Mouse (Mus musculus): ENCODE measurements around the gene Samhd1.
A peak's percentile ranks its signal among the peaks of the same experiment; 100 is the strongest.
"Not testable (repeated sequence)": the region's sequence is repeated elsewhere in the genome, so short reads cannot be mapped to it uniquely, and the experiment has no call there.

Samhd1 gene

DNA sequence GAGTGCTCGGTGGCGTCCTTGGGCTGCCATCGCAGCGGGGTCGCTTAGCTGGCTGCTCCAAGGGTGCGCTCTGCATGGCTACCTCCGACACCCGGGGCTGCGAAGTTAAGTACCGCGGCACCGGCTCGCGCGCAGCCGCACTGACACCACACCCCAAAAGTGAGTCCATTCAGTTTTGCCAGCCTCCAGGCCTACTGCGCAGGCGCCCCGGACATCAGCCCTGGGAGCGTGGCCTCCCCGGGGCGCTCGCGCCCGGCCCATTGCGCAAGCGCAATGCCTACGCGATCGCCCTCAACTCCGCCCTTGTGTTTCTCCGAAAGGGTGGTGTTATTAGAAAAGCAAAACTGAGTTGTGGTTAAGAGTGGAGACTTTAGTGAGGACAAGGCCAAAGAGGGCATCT lies at the start of gene Samhd1:
Gene Samhd1 (minus strand): TSS at position 252 of the 400 bp plus-strand sequence.
- peak; percentile 96 for DNase-seq (ENCODE audit: low spot score in 2 of 2)

DNA sequence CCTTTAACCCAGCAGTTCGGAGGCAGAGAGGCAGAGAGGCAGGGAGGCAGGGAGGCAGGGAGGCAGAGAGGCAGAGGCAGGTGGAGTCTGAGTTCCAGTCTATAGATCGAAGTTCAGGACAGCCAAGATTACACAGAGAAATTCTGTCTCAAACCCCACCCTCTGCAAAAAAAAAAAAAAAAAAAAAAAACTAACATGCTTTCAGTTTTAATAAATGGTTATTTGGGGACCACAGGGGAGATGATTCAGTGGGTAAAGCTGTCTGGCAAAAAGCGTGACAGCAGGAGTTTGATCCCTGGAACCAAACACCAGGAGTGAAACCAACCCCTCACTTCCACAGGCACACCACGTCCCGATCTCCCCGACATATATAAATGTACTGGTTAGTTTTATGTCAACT lies 43.1 kb upstream of the Samhd1 start:
- no peak for DNase-seq (ENCODE audit: low spot score in 2 of 2)

DNA sequence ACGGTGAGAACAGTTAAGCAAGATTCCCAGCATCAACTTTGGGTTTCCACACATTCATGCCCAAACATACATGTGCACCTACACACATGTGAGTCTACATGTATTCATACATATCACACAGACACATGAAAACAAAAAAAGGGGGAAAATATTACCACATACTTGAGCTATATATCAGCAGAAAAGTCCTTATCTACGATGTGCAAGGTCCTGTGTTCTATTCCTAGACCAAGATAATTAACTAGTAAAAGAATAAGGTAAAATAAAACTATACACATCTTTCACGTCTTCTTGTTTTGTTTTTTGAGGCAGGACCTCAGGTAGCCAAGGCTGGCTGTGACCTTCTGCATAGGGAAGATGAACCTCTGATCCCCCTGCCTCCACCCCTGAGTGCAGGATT lies 41.2 kb upstream of the Samhd1 start:
- no peak for DNase-seq (ENCODE audit: low spot score in 2 of 2)

GRCm38 (mm10) chr2:157174416-157174815 lies 39.4 kb upstream of the Samhd1 start:
- no peak for DNase-seq (ENCODE audit: low spot score in 2 of 2)

DNA sequence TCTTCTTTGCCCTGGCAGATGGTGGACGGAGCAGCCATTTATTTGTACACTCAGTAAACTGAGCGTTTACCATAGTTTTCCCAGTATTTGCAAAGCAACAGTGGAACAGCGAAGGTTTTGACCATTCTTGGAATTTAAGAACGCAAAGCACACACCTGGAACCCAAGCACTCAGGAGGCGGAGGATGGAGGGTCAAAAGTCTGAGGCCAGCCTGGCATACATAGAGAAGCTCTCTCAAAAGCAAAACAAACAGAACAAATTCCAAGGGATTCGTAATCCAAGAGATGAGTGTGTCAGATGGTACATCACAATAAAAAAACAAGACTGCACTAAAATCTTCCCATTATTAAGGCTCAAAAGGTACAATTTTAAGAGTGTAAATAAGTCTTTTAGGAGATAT lies 38.5 kb upstream of the Samhd1 start:
- no peak for DNase-seq (ENCODE audit: low spot score in 2 of 2)

DNA sequence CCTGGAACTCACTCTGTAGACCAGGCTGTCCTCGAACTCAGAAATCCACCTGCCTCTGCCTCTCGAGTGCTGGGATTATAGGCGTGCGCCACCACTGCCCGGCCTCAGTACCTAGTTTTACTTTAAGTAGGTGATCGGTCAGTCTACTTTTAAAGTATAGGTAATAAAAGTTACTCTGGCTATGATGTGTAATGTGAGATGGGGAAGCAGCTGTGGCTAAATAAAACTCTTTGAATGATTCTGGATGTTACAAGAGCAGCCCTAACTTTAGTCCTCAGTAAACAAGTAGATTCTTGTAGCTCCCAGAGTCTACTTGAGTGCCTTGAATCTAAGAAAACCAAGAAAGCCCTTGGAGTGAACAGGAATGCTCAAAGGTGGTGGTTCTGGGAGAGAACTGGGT lies 37.9 kb upstream of the Samhd1 start:
- DNase-seq (ENCODE audit: low spot score in 2 of 2) = no peak

DNA sequence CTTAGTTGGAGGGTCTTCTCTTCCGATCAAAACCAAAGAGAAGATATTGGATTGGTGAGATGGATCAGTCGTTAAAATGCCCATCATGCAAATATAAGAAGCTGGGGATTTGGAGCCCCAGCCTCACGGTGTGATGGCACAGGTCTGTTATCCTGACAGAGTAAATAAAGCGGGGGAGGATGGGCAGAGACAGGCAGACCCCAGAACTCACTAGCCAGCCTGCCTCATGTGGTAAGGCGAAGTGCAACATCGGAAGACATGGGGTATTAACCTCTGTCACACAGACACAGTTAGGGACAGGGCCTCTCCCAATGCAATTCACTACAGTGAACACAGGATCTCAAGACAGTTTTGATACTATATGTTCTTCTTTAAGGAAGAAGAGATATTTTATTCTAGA lies 35.6 kb upstream of the Samhd1 start:
- DNase-seq (ENCODE audit: low spot score in 2 of 2) = no peak

DNA sequence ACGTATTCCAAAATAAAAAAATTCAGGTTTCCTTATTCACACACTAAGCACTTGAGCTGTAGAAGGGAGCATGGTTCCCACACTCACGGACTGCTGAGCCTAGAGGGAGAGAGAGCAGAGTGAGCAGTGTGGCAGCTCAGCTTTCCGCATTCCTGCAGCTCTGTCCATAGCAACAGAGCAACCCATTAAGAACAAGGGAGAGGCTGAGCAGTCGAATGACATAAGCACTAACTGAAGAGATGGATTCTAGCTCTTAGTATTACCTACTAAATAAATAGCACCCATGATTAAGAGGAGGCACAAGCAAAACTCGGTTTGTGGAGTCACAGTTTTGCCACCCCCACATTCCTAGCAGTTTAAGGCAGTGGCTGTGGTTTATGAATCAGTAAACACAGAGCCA lies 35.1 kb upstream of the Samhd1 start:
- DNase-seq (ENCODE audit: low spot score in 2 of 2) = no peak

DNA sequence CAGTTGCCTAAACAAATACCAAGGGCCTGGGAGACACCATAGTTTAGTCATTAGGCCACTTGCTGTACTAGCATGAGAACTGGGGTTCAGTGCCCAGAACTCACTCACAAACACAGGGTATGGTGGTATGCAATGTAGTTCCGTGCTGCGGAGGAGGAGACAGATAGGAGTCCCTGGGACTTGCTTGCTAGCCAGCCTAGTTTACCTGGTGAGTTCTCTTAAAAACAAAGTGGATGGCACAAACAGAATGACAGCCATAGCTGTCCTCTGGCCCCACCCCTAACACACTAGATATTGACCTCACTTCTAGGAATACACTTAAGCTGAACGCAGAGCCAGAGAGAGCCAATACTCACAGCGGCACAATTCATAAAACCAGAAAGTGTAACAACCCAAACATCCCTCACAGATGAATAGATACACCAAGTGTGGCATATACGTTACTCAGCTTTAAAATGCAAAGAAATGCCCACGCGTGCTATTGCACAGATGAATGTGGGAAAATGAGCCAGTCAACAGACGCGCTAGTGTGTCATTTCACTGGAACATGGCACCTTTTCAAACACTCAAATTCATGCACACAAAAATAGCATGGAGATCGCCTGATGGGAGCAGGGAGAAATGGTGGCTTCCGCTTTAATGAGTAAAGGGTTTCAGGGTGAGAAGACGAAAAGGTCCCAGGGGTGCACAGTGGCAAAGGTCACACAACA lies 31.5 kb upstream of the Samhd1 start:
- DNase-seq (ENCODE audit: low spot score in 2 of 2) = no peak

DNA sequence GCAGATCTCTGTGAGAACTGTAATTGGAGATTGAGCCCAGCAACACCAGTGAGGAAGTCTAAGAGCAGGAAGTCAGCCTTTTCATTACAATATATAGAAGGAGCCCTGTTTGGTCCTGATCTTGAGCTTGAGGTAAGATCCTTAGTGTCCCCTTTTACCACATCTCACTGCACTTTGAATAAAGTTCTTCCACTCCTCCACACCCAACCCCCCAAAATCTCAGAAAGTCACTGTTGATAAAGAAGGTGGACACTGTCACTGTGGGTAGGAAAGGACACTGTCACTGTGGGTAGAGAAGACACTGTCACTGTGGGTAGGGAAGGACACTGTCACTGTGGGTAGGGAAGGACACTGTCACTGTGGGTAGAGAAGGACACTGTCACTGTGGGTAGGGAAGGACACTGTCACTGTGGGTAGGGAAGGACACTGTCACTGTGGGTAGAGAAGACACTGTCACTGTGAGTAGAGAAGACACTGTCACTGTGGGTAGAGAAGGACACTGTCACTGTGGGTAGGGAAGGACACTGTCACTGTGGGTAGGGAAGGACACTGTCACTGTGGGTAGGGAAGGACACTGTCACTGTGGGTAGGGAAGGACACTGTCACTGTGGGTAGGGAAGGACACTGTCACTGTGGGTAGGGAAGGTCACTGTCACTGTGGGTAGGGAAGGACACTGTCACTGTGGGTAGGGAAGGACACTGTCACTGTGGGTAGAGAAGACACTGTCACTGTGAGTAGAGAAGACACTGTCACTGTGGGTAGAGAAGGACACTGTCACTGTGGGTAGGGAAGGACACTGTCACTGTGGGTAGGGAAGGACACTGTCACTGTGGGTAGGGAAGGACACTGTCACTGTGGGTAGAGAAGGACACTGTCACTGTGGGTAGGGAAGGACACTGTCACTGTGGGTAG lies 30.5 kb upstream of the Samhd1 start:
- not testable (repeated sequence) for DNase-seq (ENCODE audit: low spot score in 2 of 2)

GRCm38 (mm10) chr2:157164101-157164500 lies 29.0 kb upstream of the Samhd1 start:
- DNase-seq (ENCODE audit: low spot score in 2 of 2) = no peak

GRCm38 (mm10) chr2:157156079-157156478 lies 21.0 kb upstream of the Samhd1 start:
- DNase-seq (ENCODE audit: low spot score in 2 of 2) = no peak

DNA sequence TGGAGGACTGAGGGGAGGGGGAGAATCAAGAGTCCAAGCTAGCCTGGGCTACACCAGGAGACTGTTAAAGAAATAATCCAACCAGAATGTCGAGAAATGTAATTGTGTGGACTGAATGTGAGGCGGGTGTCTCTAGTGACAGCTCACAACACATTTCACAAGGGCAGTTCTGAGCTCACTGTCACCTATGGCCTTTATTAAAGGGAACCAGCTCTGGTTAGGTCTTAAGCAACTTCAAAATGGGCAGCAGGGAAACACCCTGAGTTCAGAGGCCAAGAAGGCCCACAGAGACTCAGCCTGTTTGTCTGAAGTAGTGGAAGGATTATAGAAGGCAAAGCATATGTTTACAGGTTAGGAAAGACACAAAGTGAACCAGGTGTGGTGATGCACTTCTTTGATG lies 18.2 kb upstream of the Samhd1 start:
- DNase-seq (ENCODE audit: low spot score in 2 of 2) = no peak

DNA sequence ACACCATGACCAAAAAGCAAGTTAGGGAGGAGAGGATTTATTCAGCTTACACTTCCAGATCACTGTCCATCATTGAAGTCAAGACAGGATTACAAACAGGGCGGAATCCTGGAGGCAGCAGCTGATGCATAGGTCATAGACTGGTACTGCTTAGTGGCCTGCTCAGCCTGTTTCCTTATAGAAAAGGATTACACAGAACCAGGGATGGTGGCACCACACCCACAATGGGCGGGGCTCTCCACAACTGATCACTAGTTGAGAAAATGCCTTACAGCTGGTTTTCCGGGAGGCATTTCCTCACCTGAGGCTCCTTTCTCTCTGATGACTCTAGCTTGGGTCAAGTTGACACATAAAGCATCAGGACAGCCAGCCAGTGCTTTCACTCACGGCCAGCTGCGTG lies 13.4 kb upstream of the Samhd1 start:
- DNase-seq (ENCODE audit: low spot score in 2 of 2) = no peak

- peak in 1 of 2 experiments; percentile 64 for DNase-seq (ENCODE audit: low spot score in 2 of 2)
Observed at GRCm38 (mm10) chr2:157147397-157148020, 12.4 kb upstream of the Samhd1 start.

GRCm38 (mm10) chr2:157145173-157145572 lies 10.1 kb upstream of the Samhd1 start:
- DNase-seq (ENCODE audit: low spot score in 2 of 2) = no peak

DNA sequence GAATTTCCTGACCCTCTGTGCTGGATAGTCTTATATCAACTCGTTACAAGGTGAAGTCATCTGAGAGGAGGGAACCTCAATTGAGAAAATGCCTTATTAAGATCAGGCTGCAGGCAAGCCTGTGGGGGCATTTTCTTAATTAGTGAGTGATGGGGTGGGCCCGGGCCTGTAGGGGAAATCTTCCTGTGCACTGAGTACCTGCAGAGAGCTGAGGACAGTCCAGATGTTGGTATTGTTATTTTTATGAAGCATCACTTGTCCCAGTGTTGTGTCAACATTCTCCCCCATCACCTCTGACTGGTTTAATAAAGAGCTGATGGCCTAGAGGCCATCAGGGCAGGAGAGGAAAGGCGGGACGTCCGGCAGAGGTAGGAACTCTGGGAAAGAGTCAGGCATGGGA lies 9.1 kb upstream of the Samhd1 start:
- no peak for DNase-seq (ENCODE audit: low spot score in 2 of 2)

DNA sequence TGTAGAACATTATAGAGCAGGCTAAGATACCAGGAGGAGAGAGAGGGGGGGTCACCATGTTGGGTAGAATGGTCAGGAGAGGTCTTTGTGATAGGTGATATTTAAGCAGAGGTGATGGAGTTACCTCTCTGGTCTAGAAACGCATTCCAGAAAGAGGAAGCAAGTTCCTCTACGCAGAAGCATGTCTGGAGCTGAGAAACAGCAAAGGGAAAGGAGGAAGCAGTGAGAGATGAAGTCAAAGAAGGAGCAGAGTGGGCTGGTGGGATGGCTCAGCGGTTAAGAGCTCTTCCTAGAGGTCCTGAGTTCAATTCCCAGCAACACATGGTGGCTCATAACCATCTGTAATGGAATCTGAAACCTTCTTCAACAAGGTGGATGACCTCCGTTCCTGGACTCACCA lies 6.9 kb upstream of the Samhd1 start:
- DNase-seq (ENCODE audit: low spot score in 2 of 2) = no peak

GRCm38 (mm10) chr2:157139251-157139802 lies 4.3 kb upstream of the Samhd1 start:
- no peak for DNase-seq (ENCODE audit: low spot score in 2 of 2)

GRCm38 (mm10) chr2:157138808-157139207 lies 3.7 kb upstream of the Samhd1 start:
- no peak for DNase-seq (ENCODE audit: low spot score in 2 of 2)

- DNase-seq (ENCODE audit: low spot score in 2 of 2) = peak; percentile 53 to 68
Observed at GRCm38 (mm10) chr2:157137959-157138731, 3.1 kb upstream of the Samhd1 start.

DNA sequence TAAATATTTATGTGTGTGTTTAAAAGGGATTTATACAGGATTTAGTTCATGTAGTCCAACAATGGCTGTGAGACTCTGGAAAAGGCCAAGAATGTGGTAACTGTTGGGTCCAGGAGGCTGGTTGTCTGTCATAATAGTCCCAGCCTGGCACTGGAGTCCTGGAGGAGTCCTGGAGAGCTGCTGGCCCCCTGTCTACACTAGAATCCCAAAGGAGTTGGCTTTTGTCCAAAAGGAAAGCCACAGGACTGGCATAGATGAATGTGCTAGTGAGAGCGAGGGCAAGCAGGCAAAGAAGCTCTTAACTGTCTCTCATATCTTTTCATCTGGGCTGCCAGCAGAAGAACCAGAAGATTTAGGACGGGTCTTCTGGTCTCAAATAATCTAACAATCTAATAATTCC lies 1.6 kb upstream of the Samhd1 start:
- DNase-seq (ENCODE audit: low spot score in 2 of 2) = no peak
